8 mouse cellular contexts compared by ENCODE assay signal in the genomic region with DNA sequence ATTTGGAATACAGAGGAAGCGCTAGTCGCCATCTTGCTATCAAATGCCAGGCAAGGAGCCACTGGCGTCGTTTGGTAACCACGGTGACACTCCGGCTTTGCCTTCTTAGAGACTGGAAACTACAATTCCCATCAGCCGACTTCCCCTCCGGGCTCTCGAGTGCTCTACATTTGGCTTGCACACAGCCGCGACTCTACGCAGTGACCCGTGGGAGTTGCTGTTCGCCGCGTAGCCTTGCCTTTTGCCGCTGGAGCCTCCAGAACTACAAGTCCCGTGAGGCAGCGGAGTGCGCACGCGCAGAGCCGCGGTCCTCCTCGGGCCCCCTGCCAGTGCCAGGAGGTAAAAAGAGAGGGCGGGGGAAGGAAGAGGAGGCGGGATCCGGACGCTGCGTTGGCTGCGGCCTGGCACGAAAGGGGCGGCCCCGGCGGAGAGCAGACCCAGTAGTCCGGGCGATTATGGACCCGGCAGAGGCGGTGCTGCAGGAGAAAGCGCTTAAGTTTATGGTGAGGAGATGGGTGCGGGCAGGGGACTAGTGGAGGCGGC. TPM values are rescaled to one million over a fixed set of nuclear protein-coding genes. Genes with fewer than 3 reads are reported as not detected.
A peak's percentile ranks its signal among the peaks of the same experiment; 100 is the strongest.
DNase-seq lines count a peak whose midpoint lies in the region; ATAC-seq and TF ChIP-seq lines count a peak whose summit lies in the region.

TSS of gene Btrc (plus strand) at position 351 of the 543 bp plus-strand sequence.

- H3K9me3 ChIP-seq in megakaryocyte, embryonic 14.5 days: no peaks in the 10 kb centered on the region

- peak; percentile 48 for TF ChIP-seq POLR2A in cortical plate, adult 2 months (IDR thresholded peaks at IDR 0.05; ENCODE audit: extremely low read depth, insufficient read depth, low read length)

- peaks cover 6% of the 10 kb centered on the region; the same call in 1 of the 2 replicates for H3K4me1 ChIP-seq in cortical plate, adult 2 months (ENCODE audit: control insufficient read depth, insufficient read depth, low read length)
- peaks cover 18% of the 10 kb centered on the region for H3K4me1 ChIP-seq in megakaryocyte, embryonic 14.5 days

- H3K4me3 ChIP-seq in cortical plate, adult 2 months (ENCODE audit: insufficient read depth, low read length): peak within 1 kb of the TSS; percentile 57
- H3K4me3 ChIP-seq in megakaryocyte, embryonic 14.5 days (replicated peaks): peak within 1 kb of the TSS; percentile 98

- DNase-seq in gastrocnemius, adult 8-10 months (ENCODE audit: low spot score in 2 of 2): peak; percentile 100
- peak; percentile 97 for DNase-seq in hindlimb bud, embryonic 11.5 days (ENCODE audit: extremely low spot score, low read depth, low spot score)
- peak; percentile 100 for DNase-seq in left cerebral cortex, adult 8-10 months (ENCODE audit: low spot score in 2 of 2)
- DNase-seq in right cerebral cortex, postnatal 10 days (ENCODE audit: low spot score in 2 of 2): peak; percentile 100
- DNase-seq in urinary bladder, postnatal 25 days (ENCODE audit: low spot score): peak; percentile 100

- peak within 1 kb of the TSS; percentile 75 for H3K27ac ChIP-seq in cortical plate, adult 2 months (ENCODE audit: insufficient read depth, low read length)

- H3K36me3 ChIP-seq in megakaryocyte, embryonic 14.5 days (replicated peaks; ENCODE audit: low read length): peaks cover 9% of the 10 kb centered on the region

- H3K27me3 ChIP-seq in megakaryocyte, embryonic 14.5 days (replicated peaks): no peaks in the 10 kb centered on the region

- TF ChIP-seq CTCF in cortical plate, adult 2 months (IDR thresholded peaks at IDR 0.05; ENCODE audit: extremely low read depth, insufficient read depth, low read length): no peak

- peak; percentile 98 for ATAC-seq in activated CD4-positive, CD25-positive, alpha-beta regulatory T cell, adult 4 months

RNA-seq across cellular contexts. Expression of gene Btrc, which starts in this region (rescaled TPM):
- polyA plus RNA-seq in activated CD4-positive, CD25-positive, alpha-beta regulatory T cell, adult 4 months (2017; shearing (Covaris generic)): 10 to 100 TPM; 22.0 to 33.4 TPM
- polyA plus RNA-seq in cortical plate, adult 2 months (2012; rRNA removed): 70.8 and 73.6 TPM in 2 replicates
- 10 to 100 TPM; 23.5 to 26.9 (median 25.3) TPM for total RNA-seq in gastrocnemius, adult 8-10 months (2022)
- total RNA-seq in left cerebral cortex, adult 8-10 months (2022): 100 to 1,000 TPM in 1 of 4 experiments, 10 to 100 TPM in 3; 95.8 to 104 (median 97.6) TPM
- polyA plus RNA-seq in megakaryocyte, embryonic 14.5 days (2012; ENCODE audit: insufficient read depth, low replicate concordance): 1.6 and 5.0 TPM in 2 replicates

Comparison
In these comparisons a context has a peak if more than half of its experiments do, and no peak if none do; other contexts are left out.
1. Peak in every context shown above with its lines: DNase-seq, ATAC-seq, H3K4me3 ChIP-seq and H3K27ac ChIP-seq.